Mouse (Mus musculus): ENCODE measurements at regions not wholly inside any gene's neighbourhood (a gene's known extent, or its start where the extent isn't known, plus 50 kb on each side); places are given as distances from the start of the nearest gene placed in this dataset.

- TF ChIP-seq CTCF (IDR thresholded peaks at IDR 0.05; ENCODE audit: low read depth) (no peak), EP300 (IDR thresholded peaks at IDR 0.05; ENCODE audit: low read depth) (no peak)
These were observed 1009.0 kb upstream of the Cited2 start for GRCm38 (mm10) chr10:16714065-16714464.

Data from liver, postnatal 0 days (tissue).